Mouse (Mus musculus) MEL-GATA-1-ER (cell line): Measurements from ENCODE around the gene Ldlrad1.
A peak's percentile ranks its signal among the peaks of the same experiment; 100 is the strongest.

ENCODE experiments used
- DNase-seq: peaks from one replicate; pipeline ENCODE4 v3.0.0-alpha.2; 2012; ENCODE audit warnings: low read depth; ENCODE audit errors: extremely low read depth

The Ldlrad1 gene

DNA sequence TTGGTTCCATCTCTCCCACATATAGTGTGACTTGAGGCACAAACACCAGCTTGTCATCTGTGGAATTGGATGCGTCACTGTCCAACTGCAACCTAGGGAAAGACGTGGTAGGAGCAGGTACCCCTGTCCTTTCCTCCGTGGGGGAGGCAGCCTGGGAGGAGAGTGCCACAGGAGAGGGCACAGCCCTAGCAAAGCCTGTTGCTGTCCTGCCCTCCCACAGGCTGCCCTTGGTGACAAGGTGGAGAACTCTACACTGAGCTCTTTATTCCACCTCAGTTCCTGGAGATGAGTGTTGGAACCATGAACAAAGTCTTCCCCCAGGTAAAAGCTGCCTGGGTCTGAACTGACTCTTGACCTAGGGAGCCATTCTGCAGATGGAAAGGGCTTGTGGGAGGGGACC lies at the start of gene Ldlrad1:
Gene Ldlrad1 (plus strand): TSS at position 301 of the 400 bp plus-strand sequence.
- no peak for DNase-seq

GRCm38 (mm10) chr4:107160181-107160580 lies 48.8 kb upstream of the Ldlrad1 start:
- no peak for DNase-seq

DNA sequence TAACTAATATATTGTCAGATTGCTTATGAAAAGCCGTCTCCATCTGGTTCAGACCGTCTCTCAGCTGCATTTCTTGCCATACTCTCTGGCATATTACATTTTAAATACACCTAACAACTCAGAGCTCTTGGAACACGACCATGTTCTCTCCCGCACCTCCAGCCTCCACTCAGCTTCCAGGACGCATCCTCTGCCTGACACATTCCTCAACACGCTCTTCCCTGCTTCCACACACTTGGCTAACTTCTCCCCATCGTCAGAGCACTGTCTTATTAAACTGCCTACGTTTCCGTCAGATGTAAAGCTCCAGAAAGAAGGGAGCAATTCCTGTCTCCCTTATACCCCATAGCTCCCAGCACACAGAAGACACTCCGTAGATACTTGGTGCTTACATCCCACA lies 45.6 kb upstream of the Ldlrad1 start:
- no peak for DNase-seq

GRCm38 (mm10) chr4:107163756-107164587 lies 45.0 kb upstream of the Ldlrad1 start:
- peak; percentile 60 for DNase-seq

- DNase-seq: no peak
Observed at GRCm38 (mm10) chr4:107166700-107167099, 42.3 kb upstream of the Ldlrad1 start.

DNA sequence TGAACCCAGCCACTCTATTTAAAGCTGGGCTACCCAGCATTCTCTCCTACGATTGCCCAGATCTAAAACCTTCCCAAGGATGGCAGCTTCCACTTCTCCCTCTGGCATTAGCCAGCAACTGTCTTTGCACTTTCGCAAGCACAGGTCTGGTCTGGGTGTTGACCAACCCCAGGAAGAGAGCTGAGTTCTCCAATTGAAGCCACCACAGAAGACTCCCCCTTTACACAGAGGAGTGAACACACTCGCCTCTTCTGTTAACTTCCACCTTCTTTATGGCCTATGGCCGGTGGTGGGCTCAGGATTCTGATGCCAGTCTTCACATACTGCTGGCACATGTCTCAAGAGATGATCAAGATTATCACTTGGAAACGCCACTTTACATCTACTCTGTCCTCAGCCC lies 41.2 kb upstream of the Ldlrad1 start:
- DNase-seq: no peak

DNA sequence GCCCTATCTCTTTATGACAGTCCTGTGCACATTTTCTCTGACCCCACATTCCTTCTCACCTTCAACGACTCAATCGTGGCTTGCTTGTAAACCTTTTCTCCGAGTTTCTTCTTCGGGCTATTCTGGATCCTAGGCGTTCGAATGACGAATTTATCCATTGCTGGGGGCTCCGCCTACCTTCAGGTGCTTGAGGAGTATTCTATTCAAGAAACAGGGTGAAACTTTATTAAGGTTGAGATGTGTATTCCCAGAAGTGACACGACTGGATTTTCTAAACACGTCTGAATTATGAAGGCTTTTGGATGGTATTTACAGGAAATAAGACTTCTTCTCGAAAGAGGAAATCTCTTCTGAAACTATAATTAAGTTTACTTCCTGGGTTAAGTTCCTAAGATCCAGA lies 31.5 kb upstream of the Ldlrad1 start:
- DNase-seq: no peak

- peak; percentile 91 for DNase-seq
Observed at GRCm38 (mm10) chr4:107178182-107178829, 30.7 kb upstream of the Ldlrad1 start, which contains the start of gene Tmem59. Gene Tmem59, plus strand, starts transcription at chr4:107178399.

DNA sequence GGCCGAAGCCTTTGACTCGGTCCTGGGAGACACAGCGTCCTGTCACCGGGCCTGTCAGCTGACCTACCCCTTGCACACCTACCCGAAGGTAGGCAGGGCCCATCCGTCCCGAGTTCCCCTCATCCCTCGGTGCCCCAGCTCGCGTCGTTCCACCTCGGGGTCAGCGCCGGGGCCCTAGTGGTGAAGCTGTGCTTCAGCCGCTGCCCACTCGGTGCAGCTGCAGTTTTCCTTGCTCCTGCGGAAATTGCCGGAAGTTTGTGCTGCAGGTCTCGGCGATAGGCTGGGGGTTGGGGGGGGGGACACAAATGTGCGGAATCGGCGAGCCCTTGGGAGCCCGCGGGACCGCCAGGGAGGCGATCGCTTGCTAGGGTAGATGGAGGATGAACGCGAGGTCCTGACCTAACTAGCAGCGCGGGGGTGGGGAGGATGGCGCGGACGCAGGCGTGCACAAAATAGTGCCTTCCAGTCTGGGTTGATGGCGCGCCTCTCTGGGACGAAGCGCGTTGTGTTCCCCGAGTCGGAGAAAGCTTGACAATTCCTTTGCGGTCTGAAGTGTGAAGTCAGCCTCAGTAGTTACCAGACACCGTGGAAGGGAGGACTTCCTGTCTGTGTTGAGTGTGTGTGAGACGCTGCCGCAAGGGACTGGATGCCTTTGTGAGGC lies 30.0 kb upstream of the Ldlrad1 start, which contains the start of gene Tceanc2:
Gene Tceanc2 (minus strand): TSS at position 287 of the 661 bp plus-strand sequence.
- peak; percentile 63 for DNase-seq

DNA sequence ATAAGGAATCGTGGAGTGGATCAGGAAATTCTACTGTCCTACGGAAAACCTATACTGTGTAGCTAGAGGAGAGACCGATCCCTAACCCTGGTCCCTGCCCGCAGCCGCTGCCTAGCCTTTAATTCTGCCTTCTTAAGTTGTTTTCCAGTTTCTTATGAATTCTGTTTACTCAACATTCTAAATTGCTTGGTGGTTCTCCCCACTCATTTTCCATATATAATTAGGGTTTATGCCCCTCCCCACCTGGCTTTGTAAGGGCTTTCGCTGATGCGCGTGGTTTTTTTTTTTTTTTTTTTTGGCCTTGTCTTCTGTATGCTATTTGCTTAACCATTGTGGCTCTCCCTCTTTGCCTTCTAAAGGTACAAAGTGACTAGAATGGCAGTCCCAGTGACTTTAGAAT lies 29.4 kb upstream of the Ldlrad1 start:
- no peak for DNase-seq

GRCm38 (mm10) chr4:107180746-107181145 lies 28.2 kb upstream of the Ldlrad1 start:
- no peak for DNase-seq

DNA sequence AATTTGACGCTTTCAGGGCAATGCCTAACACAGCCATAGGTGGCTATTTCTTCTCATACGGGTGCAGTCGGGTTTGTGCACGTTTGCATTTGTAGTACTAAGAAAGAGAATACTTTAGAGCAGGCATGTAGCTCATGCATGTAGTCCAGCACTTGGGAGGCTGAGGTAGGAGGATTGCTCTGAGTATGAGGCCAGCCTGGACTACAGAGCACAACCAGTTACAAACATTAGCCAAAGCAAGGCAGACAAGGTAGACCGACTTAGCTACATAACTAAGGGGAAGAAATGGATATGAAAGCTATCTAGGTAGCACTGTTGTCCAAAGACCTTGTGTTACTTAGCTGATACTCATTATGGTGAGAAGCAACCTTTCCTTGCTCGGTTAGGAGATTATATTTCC lies 27.1 kb upstream of the Ldlrad1 start:
- DNase-seq: no peak

GRCm38 (mm10) chr4:107182796-107183195 lies 26.2 kb upstream of the Ldlrad1 start:
- DNase-seq: no peak

DNA sequence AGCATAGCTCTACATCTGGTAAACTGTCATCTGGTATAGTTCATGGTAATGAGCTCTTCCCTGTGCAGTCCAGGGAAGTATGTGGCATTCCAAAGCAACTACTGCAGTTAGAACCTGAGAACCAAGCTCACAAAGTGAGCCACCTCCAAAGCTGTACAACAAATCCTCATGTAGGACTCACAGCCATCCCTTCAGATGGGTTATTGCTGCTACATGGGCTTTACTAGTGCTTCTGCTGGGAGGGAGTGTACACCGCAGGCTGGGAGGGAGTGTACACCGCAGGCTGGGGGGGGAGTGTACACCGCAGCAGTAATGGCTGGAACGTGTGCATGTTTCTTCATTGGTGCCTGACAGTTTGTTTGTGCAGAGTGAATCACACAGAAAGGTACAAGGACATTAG lies 25.8 kb upstream of the Ldlrad1 start:
- no peak for DNase-seq

- DNase-seq: no peak
Observed at GRCm38 (mm10) chr4:107185703-107186102, 23.3 kb upstream of the Ldlrad1 start.

- DNase-seq: no peak
Observed at GRCm38 (mm10) chr4:107193841-107194240, 15.1 kb upstream of the Ldlrad1 start.

DNA sequence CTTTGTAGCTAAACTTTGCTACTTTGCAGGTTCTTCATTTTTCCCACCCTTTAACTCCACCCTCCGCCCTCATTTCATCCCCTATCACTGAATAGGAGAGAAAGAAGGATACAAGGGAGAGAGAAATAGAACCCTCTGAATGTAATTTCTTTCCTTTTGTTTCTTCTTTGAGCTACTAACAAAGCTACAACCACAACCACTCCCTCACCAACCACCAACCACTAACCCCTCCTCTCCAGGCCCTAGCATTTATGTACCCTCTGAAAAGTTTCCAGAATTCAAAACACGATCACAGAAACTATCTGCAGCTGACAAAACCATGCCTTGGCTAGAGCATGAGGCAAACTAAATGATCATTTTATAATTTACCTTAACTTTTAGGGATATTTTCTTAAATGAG lies 12.5 kb upstream of the Ldlrad1 start:
- DNase-seq: no peak

- no peak for DNase-seq
Observed at GRCm38 (mm10) chr4:107198072-107198471, 10.9 kb upstream of the Ldlrad1 start.

GRCm38 (mm10) chr4:107201779-107202178 lies 7.2 kb upstream of the Ldlrad1 start:
- no peak for DNase-seq

DNA sequence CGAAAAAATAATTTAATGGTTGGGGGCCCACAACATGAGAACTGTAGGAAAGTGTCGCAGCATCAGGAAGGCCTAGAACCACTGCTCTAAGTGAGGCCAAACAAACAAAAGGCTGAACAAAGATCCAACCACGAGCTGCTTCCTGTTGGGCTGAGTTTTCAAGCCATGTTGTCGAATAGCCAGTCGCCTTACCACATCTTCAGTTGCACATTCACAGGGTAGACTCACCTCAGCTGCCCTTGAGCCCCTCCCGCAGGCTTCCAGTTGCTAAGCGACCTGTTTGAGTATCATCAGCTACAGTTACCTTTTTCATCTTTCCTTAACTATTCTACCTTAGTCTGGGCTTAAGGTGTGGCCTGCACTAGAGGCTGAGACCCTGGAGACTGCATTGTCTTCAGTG lies 6.0 kb upstream of the Ldlrad1 start:
- no peak for DNase-seq

DNA sequence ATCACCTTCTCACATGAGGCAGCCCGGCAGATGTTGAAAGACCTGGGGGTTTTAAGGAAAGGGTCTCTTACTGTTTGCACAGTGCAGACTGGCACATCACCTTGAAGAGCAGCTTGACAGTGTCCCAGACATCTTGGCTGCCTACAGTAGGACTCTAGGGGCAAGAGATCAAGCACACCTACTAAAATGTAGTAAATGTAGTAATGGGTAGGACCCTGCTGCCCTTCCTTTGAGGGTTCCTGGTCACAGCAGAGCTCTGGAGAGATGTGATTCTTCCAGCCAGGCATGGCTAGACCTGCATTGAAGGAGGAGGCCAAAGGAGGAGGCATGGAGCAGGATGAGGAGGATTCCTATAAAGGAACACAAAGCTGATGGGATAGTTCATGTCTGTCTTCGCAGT lies 2.0 kb upstream of the Ldlrad1 start:
- DNase-seq: no peak

GRCm38 (mm10) chr4:107210483-107211097 lies 1.6 kb downstream of the Ldlrad1 start:
- DNase-seq: peak; percentile 39
